Mouse (Mus musculus) heart, adult 2 months (tissue): ENCODE results near the gene Dclre1c.

Source experiments
- CTCF ChIP-seq: fragments of 200-600 bp; IDR thresholded peaks from 2 replicates; pipeline ENCODE4 v1.8.1; 2022; ENCODE audit warnings: antibody characterized with exemption, mild to moderate bottlenecking, moderate library complexity
- POLR2A ChIP-seq: fragments of 200-500 bp; IDR thresholded peaks from 2 replicates; pipeline ENCODE4 v1.6.1; 2011; ENCODE audit warnings: mild to moderate bottlenecking, low read depth, low read length, control low read depth; ENCODE audit not compliant: insufficient read depth

DNA sequence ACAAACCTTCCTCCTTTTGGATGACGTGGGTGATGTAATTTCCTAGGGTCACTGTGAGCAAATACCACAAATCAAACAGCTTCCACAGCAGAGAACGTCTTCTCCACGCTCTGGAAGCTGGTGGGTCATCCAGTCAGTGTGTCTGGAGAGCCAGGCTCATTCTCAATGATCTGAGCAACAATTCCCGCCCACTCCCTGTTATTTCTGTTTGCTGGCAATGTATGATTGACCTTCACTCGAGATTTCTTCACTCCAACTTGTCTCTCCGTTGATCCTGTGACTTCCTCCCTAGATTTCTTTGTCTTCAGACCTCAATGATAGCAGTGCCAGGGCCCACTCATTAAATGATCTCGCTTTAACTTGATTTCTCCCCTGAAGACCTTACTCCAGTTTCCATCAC, 16.2 kb upstream of the Dclre1c start:
- TF ChIP-seq CTCF (no peak), POLR2A (no peak)
